Mouse (Mus musculus): ENCODE measurements at regions not wholly inside any gene's neighbourhood (a gene's known extent, or its start where the extent isn't known, plus 50 kb on each side); places are given as distances from the start of the nearest gene placed in this dataset.

- TF ChIP-seq EP300 (IDR thresholded peaks at IDR 0.05; ENCODE audit: low read depth) (no peak), CTCF (IDR thresholded peaks at IDR 0.05; ENCODE audit: low read depth) (no peak)
Observed at GRCm38 (mm10) chr3:143834725-143835124, 370.3 kb downstream of the Lmo4 start.
